Mouse (Mus musculus) midbrain, embryonic 11.5 days (tissue): ENCODE data around the gene Clstn2. TPM values are rescaled to one million over a fixed set of nuclear protein-coding genes. Genes with fewer than 3 reads are reported as not detected.

Source experiments
- ATAC-seq: fragments of 200-750 bp; cut with Nextera tagmentation; 2 replicates; pipeline ENCODE4 v1.8.0; 2017; ENCODE audit warnings: moderate TSS enrichment, moderate library complexity; ENCODE audit not compliant: low FRiP score
- DNase-seq: peaks from one replicate; pipeline ENCODE4 v3.0.0; 2015; ENCODE audit warnings: low spot score; ENCODE audit errors: missing footprints
- H3K27ac ChIP-seq: fragments of 300-500 bp; sonication (generic); 2 replicates; pipeline ENCODE4 v1.5.1; 2014; ENCODE audit warnings: low read depth, low read length
- H3K27me3 ChIP-seq: fragments of 300-500 bp; sonication (generic); 2 replicates; pipeline ENCODE4 v1.6.1; 2014; ENCODE audit warnings: mild to moderate bottlenecking, low read length, moderate library complexity, mixed read lengths; ENCODE audit not compliant: control insufficient read depth, insufficient read depth
- H3K36me3 ChIP-seq: fragments of 300-500 bp; sonication (generic); 2 replicates; pipeline ENCODE4 v1.6.1; 2014; ENCODE audit warnings: mild to moderate bottlenecking, low read length, moderate library complexity, mixed read lengths; ENCODE audit not compliant: control insufficient read depth, insufficient read depth
- H3K4me1 ChIP-seq: fragments of 300-500 bp; sonication (generic); 2 replicates; pipeline ENCODE4 v1.6.1; 2014; ENCODE audit warnings: low read length; ENCODE audit not compliant: control insufficient read depth, insufficient read depth
- H3K4me2 ChIP-seq: fragments of 300-500 bp; sonication (generic); 2 replicates; pipeline ENCODE4 v1.6.1; 2014; ENCODE audit warnings: mild to moderate bottlenecking, moderate library complexity
- H3K4me3 ChIP-seq: fragments of 300-500 bp; sonication (generic); 2 replicates; pipeline ENCODE4 v1.5.1; 2014; ENCODE audit warnings: low read depth, low read length
- H3K9ac ChIP-seq: fragments of 300-500 bp; sonication (generic); 2 replicates; pipeline ENCODE4 v1.6.1; 2014; ENCODE audit warnings: low read length
- H3K9me3 ChIP-seq: fragments of 300-500 bp; sonication (generic); 2 replicates; pipeline ENCODE4 v1.6.1; 2016; ENCODE audit warnings: low read length; ENCODE audit not compliant: control insufficient read depth
- WGBS: fragments of 180-500 bp; shearing (Covaris S2); extraction: QIAGEN DNeasy Blood & Tissue Kit; methylation state at CpG from one replicate; pipeline ENCODE4 v1.1.7; 2014; 5-methylcytosine and 5-hydroxymethylcytosine counted together
- polyA plus RNA-seq: library from polyadenylated mRNA; unstranded; fragments of >200 nt; fragmentation: Nextera tagmentation; extraction: Ambion mirVana; gene quantifications from 2 replicates; pipeline ENCODE4 v1.2.1, GENCODE M21; 2014

The Clstn2 gene
- polyA plus RNA-seq, 1 experiment from 2014 or later, result 1.6 TPM

- Histone ChIP-seq H3K27me3 (no peaks in the 10 kb centered on the region), H3K4me3 (no peak overlapping the region), H3K9me3 (no peaks in the 10 kb centered on the region), H3K4me2 (no peak overlapping the region), H3K9ac (no peak overlapping the region), H3K36me3 (no peaks in the 10 kb centered on the region), H3K27ac (no peak overlapping the region), H3K4me1 (no peaks in the 10 kb centered on the region)
- no peak for ATAC-seq
- no peak for DNase-seq
- WGBS, result 88% methylated on average over 3 of the region's 3 CpGs
Observed at GRCm38 (mm10) chr9:97648409-97648808, 384.6 kb downstream of the Clstn2 start.

- no peak for ATAC-seq
- 82% methylated on average over 3 of the region's 3 CpGs for WGBS
Observed at GRCm38 (mm10) chr9:97645746-97646145, 387.2 kb downstream of the Clstn2 start.

GRCm38 (mm10) chr9:97642396-97642795 is 390.6 kb downstream of the Clstn2 start:
- DNase-seq (no peak), ATAC-seq (no peak)
- Histone ChIP-seq H3K9ac (no peak overlapping the region), H3K27ac (no peak overlapping the region), H3K9me3 (no peaks in the 10 kb centered on the region), H3K36me3 (no peaks in the 10 kb centered on the region), H3K4me3 (no peak overlapping the region), H3K4me2 (no peak overlapping the region), H3K27me3 (no peaks in the 10 kb centered on the region), H3K4me1 (no peaks in the 10 kb centered on the region)
- 86% methylated on average over 7 of the region's 7 CpGs for WGBS

More at GRCm38 (mm10) chr9:97645746-97646145, 387.2 kb downstream of the Clstn2 start:
- Histone ChIP-seq H3K4me3 (no peak overlapping the region), H3K4me1 (no peaks in the 10 kb centered on the region), H3K27ac (no peak overlapping the region), H3K27me3 (no peaks in the 10 kb centered on the region), H3K36me3 (no peaks in the 10 kb centered on the region), H3K4me2 (no peak overlapping the region), H3K9me3 (no peaks in the 10 kb centered on the region), H3K9ac (no peak overlapping the region)
- DNase-seq, result no peak

- no peak overlapping the region for H3K4me3 ChIP-seq
- H3K9me3 ChIP-seq, result no peaks in the 10 kb centered on the region
- no peak overlapping the region for H3K4me2 ChIP-seq
- no peak overlapping the region for H3K9ac ChIP-seq
- H3K27ac ChIP-seq, result no peak overlapping the region
- 91% methylated on average over 6 of the region's 6 CpGs for WGBS
- H3K27me3 ChIP-seq, result no peaks in the 10 kb centered on the region
- DNase-seq, result no peak
- H3K4me1 ChIP-seq, result no peaks in the 10 kb centered on the region
- ATAC-seq, result no peak
- no peaks in the 10 kb centered on the region for H3K36me3 ChIP-seq
Observed at GRCm38 (mm10) chr9:97639967-97640549, 392.9 kb downstream of the Clstn2 start.

GRCm38 (mm10) chr9:97638683-97639354 is 394.2 kb downstream of the Clstn2 start:
- H3K9ac ChIP-seq, result no peak overlapping the region
- H3K4me1 ChIP-seq, result no peaks in the 10 kb centered on the region
- H3K9me3 ChIP-seq, result no peaks in the 10 kb centered on the region
- ATAC-seq (no peak), DNase-seq (no peak)
- no peaks in the 10 kb centered on the region for H3K36me3 ChIP-seq
- H3K27me3 ChIP-seq, result no peaks in the 10 kb centered on the region
- no peak overlapping the region for H3K4me2 ChIP-seq
- no peak overlapping the region for H3K27ac ChIP-seq
- 89% methylated on average over 9 of the region's 9 CpGs for WGBS
- H3K4me3 ChIP-seq, result no peak overlapping the region

- H3K9me3 ChIP-seq, result no peaks in the 10 kb centered on the region
- no peak for DNase-seq
- no peak overlapping the region for H3K27ac ChIP-seq
- no peaks in the 10 kb centered on the region for H3K4me1 ChIP-seq
- no peak overlapping the region for H3K9ac ChIP-seq
- no peak for ATAC-seq
- 85% methylated on average over 4 of the region's 4 CpGs for whole genome bisulfite sequencing
- H3K27me3 ChIP-seq, result no peaks in the 10 kb centered on the region
- H3K4me3 ChIP-seq, result no peak overlapping the region
- no peak overlapping the region for H3K4me2 ChIP-seq
- no peaks in the 10 kb centered on the region for H3K36me3 ChIP-seq
Observed at GRCm38 (mm10) chr9:97635351-97635750, 397.6 kb downstream of the Clstn2 start.

- Histone ChIP-seq H3K4me2 (no peak overlapping the region), H3K27me3 (no peaks in the 10 kb centered on the region), H3K4me1 (no peaks in the 10 kb centered on the region), H3K9me3 (no peaks in the 10 kb centered on the region), H3K4me3 (no peak overlapping the region), H3K9ac (no peak overlapping the region), H3K36me3 (no peaks in the 10 kb centered on the region), H3K27ac (no peak overlapping the region)
- no peak for DNase-seq
- ATAC-seq, result no peak
- WGBS, result 75% methylated on average over 3 of the region's 3 CpGs
Observed at GRCm38 (mm10) chr9:97634831-97635230, 398.1 kb downstream of the Clstn2 start.

- ATAC-seq, result no peak
Observed at GRCm38 (mm10) chr9:97629180-97629579, 403.8 kb downstream of the Clstn2 start.

GRCm38 (mm10) chr9:97628361-97628908 is 404.5 kb downstream of the Clstn2 start:
- 69% methylated on average over 6 of the region's 6 CpGs for WGBS
- Histone ChIP-seq H3K9me3 (no peaks in the 10 kb centered on the region), H3K27ac (no peak overlapping the region), H3K4me2 (no peak overlapping the region), H3K36me3 (no peaks in the 10 kb centered on the region), H3K4me1 (no peaks in the 10 kb centered on the region), H3K9ac (no peak overlapping the region), H3K27me3 (no peaks in the 10 kb centered on the region), H3K4me3 (no peak overlapping the region)
- DNase-seq (no peak), ATAC-seq (no peak)

More at GRCm38 (mm10) chr9:97629180-97629579, 403.8 kb downstream of the Clstn2 start:
- H3K27me3 ChIP-seq, result no peaks in the 10 kb centered on the region
- H3K36me3 ChIP-seq, result no peaks in the 10 kb centered on the region
- H3K4me2 ChIP-seq, result no peak overlapping the region
- no peak for DNase-seq
- no peak overlapping the region for H3K4me3 ChIP-seq
- H3K4me1 ChIP-seq, result no peaks in the 10 kb centered on the region
- H3K9me3 ChIP-seq, result no peaks in the 10 kb centered on the region
- no peak overlapping the region for H3K27ac ChIP-seq
- 44% methylated on average over 3 of the region's 3 CpGs for WGBS
- H3K9ac ChIP-seq, result no peak overlapping the region
